Mouse (Mus musculus) yolk sac, embryonic 10.5 days (tissue): Measurements from ENCODE around the gene Bach2.

Experiments
- DNase-seq: peaks from one replicate; pipeline ENCODE4 v3.0.0-alpha.2; 2017; ENCODE audit warnings: low spot score

The Bach2 gene

DNA sequence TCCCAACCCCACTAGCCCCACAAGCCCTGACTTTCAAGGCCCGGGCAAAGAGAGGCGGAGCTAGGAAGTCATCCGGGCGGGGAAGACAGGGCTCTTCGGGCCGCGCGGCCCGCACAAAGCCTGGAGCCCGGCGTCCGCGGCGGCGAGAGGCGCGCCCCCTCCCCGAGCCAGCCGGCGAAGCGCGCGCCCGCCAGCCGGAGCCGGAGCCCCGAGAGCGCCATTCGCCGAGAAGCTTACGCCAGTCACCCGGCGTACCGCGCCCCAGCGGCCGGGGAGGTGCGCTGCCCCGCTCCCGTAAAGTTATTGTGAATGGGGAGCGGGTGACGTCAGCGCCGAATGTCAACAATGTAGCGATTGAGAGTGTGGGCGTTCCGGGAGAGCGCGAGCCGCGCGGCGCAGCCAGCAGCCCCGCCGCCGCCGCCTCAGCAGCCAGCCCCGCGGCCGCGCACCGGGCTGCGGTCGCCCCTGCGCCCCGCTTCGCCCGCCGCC lies at the start of gene Bach2:
TSS of gene Bach2 (plus strand) at position 439 of the 489 bp plus-strand sequence.
- DNase-seq, result peak; percentile 86

DNA sequence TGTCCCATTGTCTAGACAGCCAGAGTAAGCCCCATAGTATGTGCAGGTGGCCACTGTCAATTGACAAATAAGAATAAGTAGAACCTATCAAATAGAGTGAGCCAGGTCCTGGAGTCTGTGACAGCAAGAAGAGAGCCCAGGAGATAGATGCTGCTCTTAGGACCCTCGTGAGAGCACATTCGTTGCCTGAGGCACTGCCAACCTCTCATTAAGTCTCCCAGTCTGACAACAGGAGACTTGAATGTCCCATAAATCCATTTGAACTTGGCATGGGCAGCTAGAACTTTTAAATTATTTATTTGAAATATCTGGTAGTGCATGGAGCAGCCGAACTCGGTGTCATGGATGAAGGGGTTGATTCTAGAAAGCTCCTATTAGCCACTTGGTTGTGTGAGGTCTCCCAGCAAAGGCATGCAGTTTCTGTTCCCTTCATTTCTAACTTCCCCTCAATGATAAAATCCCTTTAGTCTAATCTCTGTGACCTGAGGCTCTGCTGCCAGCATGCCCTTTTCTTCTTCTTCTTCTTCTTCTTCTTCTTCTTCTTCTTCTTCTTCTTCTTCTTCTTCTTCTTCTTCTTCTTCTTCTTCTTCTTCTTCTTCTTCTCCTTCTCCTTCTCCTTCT lies 49.1 kb upstream of the Bach2 start:
- DNase-seq, result no peak

DNA sequence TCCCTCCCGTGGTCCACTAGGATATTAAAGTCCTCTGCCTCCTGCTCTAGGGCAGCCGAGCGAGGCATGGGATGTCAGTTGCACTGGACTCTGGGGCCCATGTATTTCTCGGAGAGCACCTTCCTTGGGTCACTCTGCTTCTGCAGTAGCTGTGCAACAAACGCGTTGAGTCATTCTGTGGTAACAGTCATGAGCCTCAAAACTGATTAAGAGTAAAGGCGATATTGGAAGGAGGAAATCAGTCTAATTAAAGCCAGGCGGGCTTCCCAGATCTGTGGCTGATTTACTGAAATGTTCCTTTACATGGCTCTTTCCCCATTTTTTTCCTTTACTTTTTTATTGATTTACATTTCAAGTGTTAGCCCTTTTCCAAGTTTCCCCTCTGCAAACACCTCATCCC lies 48.1 kb upstream of the Bach2 start:
- DNase-seq, result no peak

DNA sequence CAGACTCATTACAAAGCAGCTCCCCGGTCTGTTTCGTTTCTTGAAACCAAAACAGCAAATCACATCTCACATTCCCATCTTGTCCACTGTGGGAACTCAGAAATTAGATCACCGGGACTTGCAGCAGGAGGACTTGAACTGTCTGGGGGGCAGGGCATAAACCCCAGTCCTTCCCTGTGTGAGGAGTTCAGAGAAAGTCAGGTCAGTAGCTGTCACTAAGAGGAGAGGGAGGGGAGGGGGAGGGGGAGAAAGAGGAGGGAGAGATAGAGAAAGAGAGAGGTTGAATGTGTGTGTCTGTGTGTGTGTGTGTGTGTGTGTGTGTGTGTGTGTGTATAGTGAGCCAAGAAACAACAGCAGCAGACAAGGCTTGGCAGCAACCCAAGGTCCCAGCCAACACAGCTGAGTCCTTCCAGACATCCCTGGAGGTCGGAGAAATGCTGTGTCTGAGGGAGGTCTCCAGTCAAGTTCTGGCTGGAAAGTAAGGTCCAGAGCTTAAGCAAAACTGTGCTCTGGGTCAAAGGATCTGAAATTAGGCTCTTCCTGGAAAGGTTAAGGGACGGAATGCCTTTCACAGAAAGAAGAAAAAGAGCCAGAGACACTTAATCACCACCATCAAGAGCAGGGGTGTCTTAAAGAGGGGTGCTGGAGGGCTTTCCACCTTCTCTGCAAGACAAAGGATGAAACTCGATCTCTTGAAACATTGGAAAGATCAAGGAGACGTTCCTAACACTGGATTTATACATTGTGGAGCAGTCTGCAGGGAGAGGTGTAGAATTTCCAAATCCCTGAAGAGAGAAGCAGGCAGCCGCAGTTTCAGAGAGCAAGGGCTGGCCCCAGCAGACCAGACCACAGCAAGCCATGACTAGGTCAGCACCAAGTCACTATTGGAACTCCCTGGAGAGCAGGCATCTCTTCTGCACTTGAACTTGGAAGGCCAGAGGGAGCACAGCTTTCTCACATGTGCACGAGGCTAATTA lies 42.4 kb upstream of the Bach2 start:
- peak; percentile 66 for DNase-seq

DNA sequence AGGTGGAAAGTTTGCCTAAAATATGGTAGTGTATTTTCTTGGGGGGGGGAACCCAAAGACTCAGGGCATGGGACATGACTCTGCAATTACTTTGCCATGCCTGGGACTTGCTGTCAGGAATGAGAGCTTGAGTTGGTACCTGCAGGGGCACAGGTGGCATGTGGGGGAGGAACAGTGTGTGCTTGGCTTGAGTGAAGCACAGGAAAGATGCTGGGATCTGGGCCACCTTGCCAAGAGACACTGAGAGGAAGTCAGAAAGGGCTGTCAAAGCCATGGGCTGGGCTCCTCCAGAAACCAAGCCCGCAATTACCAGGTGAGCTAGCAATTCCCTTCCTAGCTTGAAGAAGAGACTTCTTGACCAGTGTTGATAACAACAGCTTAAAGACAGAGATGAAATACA lies 40.6 kb upstream of the Bach2 start:
- no peak for DNase-seq

DNA sequence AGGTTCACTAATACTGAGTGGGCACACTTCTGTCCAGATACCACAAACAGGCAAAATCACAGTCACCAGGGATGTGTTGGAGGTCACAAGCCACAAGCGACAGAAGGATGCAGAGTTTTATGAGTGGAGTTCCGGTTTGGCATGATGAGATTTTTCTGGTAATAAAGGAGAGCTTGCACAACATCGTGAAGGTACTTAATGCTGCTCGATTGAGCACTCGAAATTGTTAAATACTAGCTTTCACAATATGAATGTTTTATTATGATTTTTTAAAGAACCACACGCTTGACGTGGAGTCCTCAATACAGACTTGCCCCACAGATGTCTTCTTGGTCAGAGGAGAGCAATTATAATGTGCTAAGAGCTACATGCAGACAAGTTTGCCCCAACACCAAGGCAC lies 40.0 kb upstream of the Bach2 start:
- no peak for DNase-seq

DNA sequence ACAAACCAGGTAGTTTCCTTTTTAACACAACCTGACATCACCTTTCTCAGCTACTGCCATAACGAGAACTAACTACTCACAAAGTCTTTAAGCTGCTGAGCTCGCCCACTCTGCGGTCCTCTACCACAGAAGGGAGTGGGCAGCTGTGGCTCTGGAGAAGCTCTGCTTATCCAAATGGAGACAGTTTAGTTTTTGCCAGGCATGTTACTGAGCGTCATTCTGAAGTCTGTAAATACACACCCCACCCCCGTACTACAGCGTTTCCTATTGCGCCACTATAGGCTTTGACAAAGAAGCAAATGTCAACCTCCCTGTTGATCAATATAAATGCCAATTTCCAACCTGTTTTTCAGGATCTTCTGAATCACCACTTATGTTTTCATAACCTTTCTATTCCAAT lies 39.4 kb upstream of the Bach2 start:
- DNase-seq, result no peak

DNA sequence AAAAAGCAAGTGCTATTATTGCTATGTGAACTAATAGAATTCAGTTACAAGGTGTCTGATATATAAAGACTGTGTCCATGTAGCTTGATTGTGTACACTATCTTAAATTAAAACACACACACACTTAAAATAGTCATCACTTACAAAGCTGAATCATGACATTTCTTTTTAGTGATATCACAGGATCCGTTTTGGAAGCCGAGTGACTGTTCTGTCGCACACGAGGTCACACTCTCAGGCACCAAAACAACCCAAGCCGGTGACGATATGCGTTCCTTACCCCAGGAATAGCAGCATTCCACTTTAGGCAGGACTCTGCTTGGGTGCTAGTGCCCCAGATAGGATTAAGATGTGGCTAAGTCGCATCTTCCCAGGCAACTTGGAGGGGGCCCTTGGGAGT lies 37.5 kb upstream of the Bach2 start:
- DNase-seq, result no peak

DNA sequence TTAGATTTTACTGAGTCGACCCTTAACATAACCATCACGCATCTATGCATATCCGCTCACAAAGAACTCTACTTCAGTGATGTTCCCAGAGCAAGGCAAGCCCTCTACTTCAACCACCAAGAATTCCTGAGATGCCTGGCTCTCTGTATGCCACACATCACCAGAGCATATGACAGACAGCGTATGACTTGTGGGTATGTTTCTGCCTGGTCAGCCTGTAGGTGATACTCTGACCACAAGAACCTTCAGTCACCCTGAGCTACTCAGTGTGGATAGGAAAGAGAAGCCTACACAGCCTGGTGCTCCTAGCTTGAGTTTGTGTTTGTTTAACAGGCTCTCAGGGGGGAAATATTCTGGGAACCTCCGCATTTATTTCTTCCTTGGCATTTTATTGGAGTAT lies 36.2 kb upstream of the Bach2 start:
- no peak for DNase-seq

DNA sequence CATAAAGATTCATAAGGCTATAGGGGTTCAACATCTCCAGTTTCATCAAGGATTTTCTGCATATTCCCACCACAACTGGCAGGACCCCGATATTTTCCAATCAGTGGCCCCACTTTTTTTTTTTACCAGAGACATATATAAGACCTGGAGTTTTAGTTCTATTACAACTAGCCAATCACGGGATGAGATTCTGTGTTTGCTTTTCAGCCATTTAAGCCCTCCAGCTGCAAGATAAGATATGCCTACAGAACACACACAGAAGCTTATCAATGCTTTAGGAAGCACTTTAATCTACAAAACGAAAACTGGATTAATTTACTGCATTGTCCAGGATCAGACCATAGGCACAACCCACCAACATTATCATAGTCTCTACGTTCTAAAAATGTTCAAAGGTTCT lies 33.8 kb upstream of the Bach2 start:
- no peak for DNase-seq

DNA sequence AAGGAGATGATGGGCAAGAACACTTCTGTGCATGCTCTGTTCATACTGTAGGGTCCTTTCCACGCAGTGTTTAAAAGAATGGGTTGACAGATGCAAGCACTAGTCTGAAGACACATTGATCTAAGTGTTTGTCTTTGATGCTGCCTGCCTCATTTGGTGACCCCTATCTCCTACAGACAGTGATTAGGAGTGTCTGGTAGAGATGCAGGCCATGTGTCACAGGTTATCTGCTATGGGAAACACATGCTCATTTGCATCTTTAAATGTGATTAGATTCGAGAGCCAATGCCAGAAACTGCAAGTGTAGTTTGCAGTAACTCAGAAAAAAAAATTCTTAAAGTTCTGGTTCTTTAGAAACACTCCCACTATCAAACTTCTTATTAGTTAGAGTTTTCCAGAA lies 32.8 kb upstream of the Bach2 start:
- no peak for DNase-seq

DNA sequence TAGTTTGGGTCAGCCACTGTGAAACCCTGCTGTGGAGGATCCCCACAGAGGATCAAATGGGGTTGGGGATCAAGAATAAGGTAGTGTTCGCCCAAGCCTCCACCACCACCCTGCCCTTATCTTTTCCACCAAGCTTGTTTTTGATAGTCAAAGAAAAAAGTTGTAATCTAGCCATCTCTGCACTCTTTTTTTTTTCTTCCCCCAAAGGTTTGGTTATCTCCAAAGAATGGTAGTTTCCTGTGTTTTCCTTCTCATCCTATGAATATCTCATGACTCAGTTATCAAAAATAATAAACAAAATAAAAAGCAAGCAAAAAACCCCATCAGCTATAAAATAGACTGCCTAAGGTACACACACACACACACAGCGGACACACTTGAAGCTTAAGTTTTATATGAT lies 28.6 kb upstream of the Bach2 start:
- DNase-seq, result no peak

DNA sequence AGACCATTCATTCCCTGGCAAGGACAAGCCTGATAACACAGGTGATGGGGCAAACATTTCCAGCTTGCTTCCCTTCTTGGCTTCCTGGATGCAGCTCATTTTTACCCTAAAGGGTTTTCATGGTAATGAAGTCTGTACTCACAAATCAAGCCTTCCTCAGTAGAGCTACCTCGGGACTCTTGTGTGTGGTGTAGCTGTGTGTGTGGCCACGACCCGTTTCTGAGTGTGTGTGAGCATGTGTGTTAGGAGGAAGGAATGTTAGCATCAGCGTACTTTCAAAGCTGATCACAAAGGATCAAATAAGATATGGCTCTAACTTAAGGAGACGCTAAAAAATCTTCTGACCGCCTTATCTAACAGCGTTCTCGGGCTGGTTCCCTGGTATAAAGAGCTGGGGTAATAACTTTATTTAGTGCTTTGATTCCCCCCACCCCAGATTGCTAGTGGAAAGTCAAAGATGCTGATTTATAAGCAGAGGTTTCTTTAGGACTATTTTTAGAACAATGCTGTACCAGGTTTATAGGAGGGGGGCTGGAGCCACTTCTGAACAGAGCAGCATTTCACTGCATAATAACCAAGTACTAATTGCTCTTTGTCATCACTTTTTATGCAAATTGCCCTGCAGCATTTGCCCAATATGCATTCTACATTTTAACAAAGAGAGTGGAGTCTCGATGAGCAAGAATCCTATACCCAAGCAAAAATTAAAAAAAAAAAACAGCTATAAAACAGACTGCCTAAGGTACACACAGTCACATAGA lies 28.0 kb upstream of the Bach2 start:
- no peak for DNase-seq

DNA sequence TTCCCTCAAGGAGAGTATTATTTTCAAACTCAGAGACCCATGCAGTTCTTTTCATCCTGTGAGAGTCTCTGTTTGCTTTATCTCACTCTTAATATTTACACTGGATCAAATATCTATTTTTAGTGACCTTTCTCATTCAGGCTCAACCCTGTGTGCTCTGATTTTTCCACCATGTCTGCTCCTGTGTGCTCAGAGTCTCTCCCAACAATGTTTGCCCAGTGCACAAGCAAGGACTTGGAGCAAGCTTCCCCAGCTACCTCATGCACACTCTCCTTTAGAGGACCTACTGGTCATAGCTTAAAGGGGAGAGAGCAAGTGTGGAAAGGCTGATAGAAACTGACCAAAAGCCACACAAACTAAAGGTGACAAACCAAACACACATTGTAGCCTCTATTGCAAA lies 26.0 kb upstream of the Bach2 start:
- DNase-seq, result no peak

DNA sequence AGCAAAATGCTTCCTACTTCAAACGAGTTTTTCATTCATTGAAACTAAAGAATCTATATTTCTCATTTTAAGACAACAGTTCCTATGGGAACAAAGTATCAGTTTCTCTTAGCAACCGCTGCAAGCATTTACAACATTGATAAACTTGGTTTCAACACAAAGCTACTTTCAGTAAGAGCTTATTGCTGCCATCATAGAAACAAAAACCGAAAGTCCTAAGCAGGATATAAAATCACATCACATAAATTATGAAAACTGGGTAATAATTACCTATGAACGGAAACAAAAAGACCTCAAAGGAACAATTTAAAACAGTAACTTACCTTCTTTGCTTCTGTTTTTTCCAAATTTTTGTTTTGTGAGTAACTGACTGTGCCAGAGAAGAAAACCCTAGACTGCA lies 22.1 kb upstream of the Bach2 start:
- DNase-seq, result no peak

DNA sequence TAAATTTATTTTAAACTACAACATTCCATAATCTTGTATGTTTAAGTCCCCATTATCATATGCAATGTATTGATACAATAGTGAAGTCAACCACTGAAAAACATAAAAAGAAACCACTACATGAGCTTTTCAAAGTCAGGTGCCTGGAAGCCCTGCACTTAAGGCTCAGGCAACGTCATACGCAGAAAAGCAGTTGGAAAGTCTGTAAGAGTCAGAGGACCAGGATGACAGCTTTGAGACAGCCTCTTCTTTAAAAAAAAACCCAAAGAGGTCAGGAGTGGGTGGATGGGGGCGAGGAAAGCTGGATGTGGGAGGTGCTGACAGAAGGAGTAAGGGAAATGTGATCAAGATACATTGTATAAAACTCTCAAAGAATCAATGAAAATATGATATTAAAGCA lies 21.6 kb upstream of the Bach2 start:
- DNase-seq, result no peak

DNA sequence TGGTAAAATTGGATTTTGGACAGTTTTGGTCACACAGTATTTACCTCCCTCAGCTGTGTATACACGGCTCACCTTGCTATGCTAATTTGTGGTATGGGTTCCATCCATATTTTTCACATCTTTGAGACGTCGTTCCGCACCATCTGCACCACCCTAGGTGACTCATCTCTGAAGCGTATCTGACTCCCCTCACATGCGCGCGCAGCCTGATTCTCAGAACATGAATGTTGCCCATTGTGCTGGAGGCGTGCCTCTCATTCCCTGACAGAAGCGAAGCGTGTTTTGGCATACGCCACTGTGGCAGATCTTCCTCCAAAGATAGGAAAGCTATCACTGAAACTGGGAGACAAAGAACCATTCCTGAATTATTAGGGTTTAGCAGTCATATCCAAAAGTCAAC lies 21.0 kb upstream of the Bach2 start:
- no peak for DNase-seq

DNA sequence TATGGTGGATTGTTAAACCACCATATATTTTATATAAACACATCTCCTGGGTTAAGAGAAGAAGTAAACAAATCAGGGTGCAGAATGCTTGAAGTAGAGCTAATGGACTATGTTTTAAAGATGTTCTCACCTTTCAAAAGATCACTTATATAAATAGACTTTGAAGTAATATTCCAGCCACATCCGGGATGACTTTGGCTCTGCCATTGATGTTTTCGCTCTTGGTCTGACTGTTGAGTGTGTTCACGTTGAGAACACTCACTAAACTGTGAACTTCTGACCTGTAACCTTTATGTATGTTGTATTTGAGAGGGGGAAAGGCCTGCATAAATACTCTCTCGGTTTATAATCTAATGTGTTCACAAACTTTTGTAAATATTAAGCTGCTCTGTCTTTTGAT lies 20.2 kb upstream of the Bach2 start:
- DNase-seq, result no peak

DNA sequence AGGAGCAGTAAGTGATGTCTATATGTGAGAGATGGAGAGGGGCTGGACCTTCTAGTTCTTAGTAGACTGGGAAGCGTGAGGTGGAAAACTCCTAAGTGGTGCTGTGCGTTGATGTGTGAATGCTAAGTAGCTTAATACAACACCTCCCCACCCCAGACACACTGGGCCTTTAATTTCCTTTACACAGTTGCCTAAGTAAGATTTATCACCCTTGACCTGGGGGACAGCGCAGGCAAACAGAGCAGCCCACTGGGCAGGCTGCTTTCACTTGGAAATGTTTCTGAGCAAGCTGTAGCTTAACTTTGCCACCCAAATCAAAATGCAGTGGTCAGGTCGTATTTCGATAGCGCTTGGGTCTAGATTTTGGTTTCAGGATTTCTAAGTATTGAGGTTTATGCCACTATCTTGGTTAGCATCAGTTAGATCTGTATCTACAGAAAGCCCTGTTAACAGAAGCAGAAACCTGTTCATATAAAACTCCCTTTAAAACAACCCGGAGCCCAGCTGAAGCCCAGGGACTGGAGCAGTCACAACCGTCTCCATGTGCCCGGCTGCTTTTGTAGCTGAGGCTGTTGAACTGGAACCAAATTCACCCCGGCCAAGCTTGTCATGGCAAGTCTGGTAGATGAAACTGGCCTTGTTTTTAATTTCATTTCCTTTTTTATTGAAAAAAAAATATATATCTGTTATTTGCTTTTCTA lies 19.0 kb upstream of the Bach2 start:
- DNase-seq, result peak; percentile 5

DNA sequence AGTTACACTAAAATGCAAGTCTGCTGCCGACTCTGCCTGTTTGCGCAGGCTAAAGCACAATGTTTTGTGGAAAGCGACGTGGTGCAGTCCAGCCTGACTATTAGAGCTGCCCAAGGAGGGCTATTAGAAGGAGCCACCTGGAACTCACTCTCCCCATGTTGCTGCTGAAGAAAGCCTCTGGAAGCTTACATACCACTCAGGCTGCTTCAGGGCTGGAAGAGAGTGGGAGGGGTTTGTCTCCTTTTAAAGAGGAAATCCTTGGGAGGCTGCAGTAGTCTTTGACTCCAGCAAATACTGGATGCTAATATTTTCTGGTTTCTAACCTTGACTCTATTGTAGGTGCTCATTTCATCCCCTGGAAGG lies 18.5 kb upstream of the Bach2 start:
- DNase-seq, result no peak

DNA sequence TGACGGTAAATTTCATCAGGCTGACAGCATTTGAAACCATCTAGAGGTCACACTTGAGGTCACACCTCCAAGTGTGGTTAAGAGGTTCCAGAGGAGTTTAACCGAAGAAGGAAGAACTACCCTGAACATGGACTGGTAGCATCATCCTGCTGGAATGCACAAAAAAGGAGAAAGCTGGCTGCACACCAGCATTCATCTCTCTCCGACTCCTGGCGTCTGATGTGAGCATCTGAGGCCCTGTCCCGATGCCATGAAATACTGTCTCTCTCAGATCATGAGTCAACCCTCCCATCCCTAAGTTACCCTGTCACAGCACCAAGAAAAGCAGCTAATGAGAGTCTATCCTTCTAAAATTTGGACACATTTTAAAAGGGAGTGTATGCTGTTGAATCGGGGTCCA lies 17.6 kb upstream of the Bach2 start:
- DNase-seq, result no peak

DNA sequence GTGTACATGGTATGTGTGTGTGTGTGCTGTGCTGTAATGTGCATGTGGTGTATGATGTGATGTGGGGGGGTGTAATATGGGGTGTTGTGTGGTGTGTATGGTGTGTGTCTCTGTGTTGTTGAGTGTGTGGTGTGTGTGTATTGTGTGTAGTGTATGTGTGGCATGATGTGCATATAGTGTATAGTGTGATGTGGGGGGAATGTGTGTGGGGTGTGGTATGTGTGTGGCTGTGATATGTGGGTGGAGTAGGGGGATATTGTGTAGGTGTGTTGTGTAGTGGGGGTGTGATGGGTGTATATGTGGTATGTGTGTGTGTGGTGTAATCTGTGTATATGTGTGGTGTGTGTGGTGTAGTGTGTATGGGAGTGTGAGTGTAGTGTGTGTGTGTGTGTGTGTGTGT lies 15.0 kb upstream of the Bach2 start:
- no peak for DNase-seq
